Mouse (Mus musculus) heart, postnatal 14 days (tissue): ENCODE results near the gene Reep3. TPM values are rescaled to one million over a fixed set of nuclear protein-coding genes. Genes with fewer than 3 reads are reported as not detected.

Experiments
- DNase-seq, 2 experiments: peaks; one replicate each; pipeline ENCODE4 v3.0.0; 2021 to 2022
- intact Hi-C: fragments of 180-260 bp; cut with DNase I; formaldehyde crosslinking; loops from one replicate; pipeline ENCODE4 v1.15.1; 2025
- total RNA-seq, 2 experiments: library from RNA; stranded (reverse); gene quantifications; 2 replicates each; pipeline ENCODE4 v1.2.3; 2021

The Reep3 gene
- total RNA-seq, 2 experiments from 2014 or later = 28.4 to 31.5 TPM

- DNase-seq = peak; percentile 65 to 77
- intact Hi-C loops = loop anchor here (5.0 kb wide), 2 partner anchors 56 to 129 kb away; no protein-coding TSS in a partner anchor
Measured at GRCm38 (mm10) chr10:67058297-67058696, 38.4 kb downstream of the Reep3 start.

GRCm38 (mm10) chr10:67057696-67058095 lies 39.0 kb downstream of the Reep3 start:
- intact Hi-C loops = loop anchor here (5.0 kb wide), 2 partner anchors 55 to 130 kb away; no protein-coding TSS in a partner anchor
- DNase-seq = no peak

- DNase-seq = no peak
- intact Hi-C loops = loop anchor here (5.0 kb wide), 2 partner anchors 55 to 130 kb away; no protein-coding TSS in a partner anchor
Measured at GRCm38 (mm10) chr10:67057208-67057607, 39.5 kb downstream of the Reep3 start.

GRCm38 (mm10) chr10:67055867-67056856 lies 40.6 kb downstream of the Reep3 start:
- intact Hi-C loops = loop anchor here (2.0 to 5.0 kb wide), 3 partner anchors 31 to 131 kb away; no protein-coding TSS in a partner anchor
- DNase-seq = no peak

GRCm38 (mm10) chr10:67053475-67053874 lies 43.3 kb downstream of the Reep3 start:
- no peak for DNase-seq
- intact Hi-C loops = no loop called here

- intact Hi-C loops = no loop called here
- no peak for DNase-seq
Measured at GRCm38 (mm10) chr10:67052429-67052828, 44.3 kb downstream of the Reep3 start.

- intact Hi-C loops = no loop called here
- no peak for DNase-seq
Measured at GRCm38 (mm10) chr10:67051466-67051865, 45.3 kb downstream of the Reep3 start.

- DNase-seq = no peak
- intact Hi-C loops = no loop called here
Measured at GRCm38 (mm10) chr10:67050766-67051165, 46.0 kb downstream of the Reep3 start.

GRCm38 (mm10) chr10:67049621-67050020 lies 47.1 kb downstream of the Reep3 start:
- intact Hi-C loops = no loop called here
- DNase-seq = no peak

GRCm38 (mm10) chr10:67048871-67049615 lies 47.7 kb downstream of the Reep3 start:
- intact Hi-C loops = no loop called here
- no peak for DNase-seq

GRCm38 (mm10) chr10:67047712-67048645 lies 48.8 kb downstream of the Reep3 start:
- no peak for DNase-seq
- intact Hi-C loops = no loop called here

- intact Hi-C loops = no loop called here
- no peak for DNase-seq
Measured at GRCm38 (mm10) chr10:67045192-67045899, 51.4 kb downstream of the Reep3 start.

- intact Hi-C loops = no loop called here
- DNase-seq = no peak
Measured at GRCm38 (mm10) chr10:67044346-67044745, 52.4 kb downstream of the Reep3 start.

GRCm38 (mm10) chr10:67043236-67043635 lies 53.5 kb downstream of the Reep3 start:
- intact Hi-C loops = no loop called here
- no peak for DNase-seq

GRCm38 (mm10) chr10:67040410-67040809 lies 56.3 kb downstream of the Reep3 start:
- DNase-seq = no peak
- intact Hi-C loops = no loop called here

- intact Hi-C loops = no loop called here
- no peak for DNase-seq
Measured at GRCm38 (mm10) chr10:67039001-67039400, 57.7 kb downstream of the Reep3 start.

GRCm38 (mm10) chr10:67036542-67036941 lies 60.2 kb downstream of the Reep3 start:
- no peak for DNase-seq
- intact Hi-C loops = no loop called here

- DNase-seq = no peak
Measured at GRCm38 (mm10) chr10:67036141-67036540, 60.6 kb downstream of the Reep3 start.

GRCm38 (mm10) chr10:67031186-67031585 lies 65.6 kb downstream of the Reep3 start:
- intact Hi-C loops = no loop called here
- no peak for DNase-seq

More at GRCm38 (mm10) chr10:67036141-67036540, 60.6 kb downstream of the Reep3 start:
- intact Hi-C loops = no loop called here
